Mouse (Mus musculus): ENCODE measurements around the gene Lmntd1.

- TF ChIP-seq POLR2A (IDR thresholded peaks at IDR 0.05; ENCODE audit: low read depth, low read length) = no peak
- no peak for TF ChIP-seq CTCF (IDR thresholded peaks at IDR 0.05; ENCODE audit: extremely low read depth, insufficient read depth, insufficient read length, insufficient replicate concordance)
These were observed 242.1 kb downstream of the Lmntd1 start for GRCm38 (mm10) chr6:145372066-145372465.
